Mouse (Mus musculus) CD4-positive helper T cell, adult 2 months (primary cell): Measurements from ENCODE around the gene Khdc1a.
"Not testable (repeated sequence)": the region's sequence is repeated elsewhere in the genome, so short reads cannot be mapped to it uniquely, and the experiment has no call there.

ENCODE experiments used
- DNase-seq: peaks from one replicate; pipeline ENCODE4 v3.0.0-alpha.2; 2012; ENCODE audit warnings: low read depth, missing footprints, low spot score

Gene Khdc1a

GRCm38 (mm10) chr1:21349341-21349740 lies at the start of gene Khdc1a:
Gene Khdc1a (plus strand): TSS chr1:21349641.
- DNase-seq, result no peak

DNA sequence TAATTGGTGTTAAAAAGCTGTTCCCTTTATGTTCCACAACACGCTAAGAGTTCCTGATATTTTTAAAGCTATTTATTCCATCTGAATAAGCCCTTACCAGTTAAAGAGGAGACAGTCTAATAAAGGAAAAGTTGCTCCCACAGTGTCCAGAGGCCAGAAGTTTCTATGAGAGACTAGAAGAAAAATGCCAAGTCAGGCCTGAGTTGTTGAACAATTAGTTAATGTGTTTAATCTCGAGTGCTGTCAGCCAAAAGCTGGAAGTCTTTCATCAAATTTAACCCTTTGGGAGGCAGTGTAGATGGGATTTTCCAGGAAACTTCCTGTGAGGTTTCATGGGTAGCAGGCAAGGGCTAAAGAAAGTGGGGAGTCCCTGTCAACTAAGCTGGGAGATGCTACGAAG lies 49.6 kb upstream of the Khdc1a start:
- no peak for DNase-seq

DNA sequence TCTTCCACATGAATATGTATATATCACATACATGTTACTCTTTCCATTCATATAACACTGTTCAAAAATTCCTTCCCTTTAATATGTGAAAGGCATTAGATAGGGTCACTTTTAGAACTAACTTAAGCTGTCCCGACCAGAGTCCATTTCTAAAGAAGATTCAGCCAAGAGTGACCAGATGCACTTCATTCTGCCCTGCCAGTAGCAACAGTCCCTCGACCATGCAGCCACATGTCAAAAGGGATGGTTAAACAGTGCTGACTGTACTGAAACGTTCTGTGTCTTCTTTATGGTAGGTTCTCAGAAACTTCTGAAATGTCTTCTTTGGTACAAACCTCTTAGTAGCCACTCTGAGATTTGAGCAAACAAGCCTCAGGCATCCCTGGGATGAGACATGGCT lies 47.8 kb upstream of the Khdc1a start:
- no peak for DNase-seq

- DNase-seq, result peak; percentile 21
These were observed 45.3 kb upstream of the Khdc1a start for GRCm38 (mm10) chr1:21304174-21304573.

DNA sequence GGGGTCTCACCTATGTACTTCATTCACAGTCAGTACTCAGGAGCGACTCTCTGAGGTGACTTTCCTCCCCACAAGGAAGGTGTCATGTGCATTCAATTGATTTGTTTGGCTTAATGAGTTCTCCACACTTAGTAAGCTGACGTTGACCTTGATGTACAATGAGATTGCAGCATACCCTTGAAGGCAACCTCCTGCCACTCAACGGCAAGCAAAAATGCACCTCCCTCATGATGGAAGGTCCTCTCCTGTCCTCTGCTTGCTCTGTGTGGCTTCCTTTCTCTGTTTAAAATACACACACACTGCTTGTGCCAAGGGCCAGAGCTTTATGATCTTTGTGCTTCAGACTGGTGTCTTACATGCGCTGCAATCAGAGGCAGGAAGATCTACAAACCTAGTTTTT lies 44.8 kb upstream of the Khdc1a start:
- DNase-seq, result no peak

DNA sequence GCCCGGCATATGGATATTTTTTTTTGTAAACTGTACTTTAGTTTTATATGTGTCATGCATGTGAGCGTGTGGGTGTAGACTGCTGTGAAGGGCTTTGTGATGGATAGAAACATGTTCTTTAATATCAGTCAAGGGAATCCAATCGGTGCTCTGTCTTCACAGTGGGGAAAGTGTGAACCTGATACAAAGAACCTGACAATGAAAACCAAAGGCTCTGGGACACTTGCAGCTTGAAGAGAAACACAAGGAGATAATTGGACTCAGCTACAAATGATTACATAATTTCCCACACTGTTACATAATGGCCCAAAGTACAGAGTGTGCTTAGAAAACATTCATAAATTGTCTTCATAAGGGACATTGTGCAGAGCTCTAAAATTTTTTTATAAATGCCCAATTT lies 44.0 kb upstream of the Khdc1a start:
- DNase-seq, result no peak

- DNase-seq, result peak; percentile 47
These were observed 35.1 kb upstream of the Khdc1a start for GRCm38 (mm10) chr1:21314336-21314735.

- no peak for DNase-seq
These were observed 33.7 kb upstream of the Khdc1a start for GRCm38 (mm10) chr1:21315756-21316155.

GRCm38 (mm10) chr1:21316305-21316704 lies 33.1 kb upstream of the Khdc1a start:
- DNase-seq, result no peak

DNA sequence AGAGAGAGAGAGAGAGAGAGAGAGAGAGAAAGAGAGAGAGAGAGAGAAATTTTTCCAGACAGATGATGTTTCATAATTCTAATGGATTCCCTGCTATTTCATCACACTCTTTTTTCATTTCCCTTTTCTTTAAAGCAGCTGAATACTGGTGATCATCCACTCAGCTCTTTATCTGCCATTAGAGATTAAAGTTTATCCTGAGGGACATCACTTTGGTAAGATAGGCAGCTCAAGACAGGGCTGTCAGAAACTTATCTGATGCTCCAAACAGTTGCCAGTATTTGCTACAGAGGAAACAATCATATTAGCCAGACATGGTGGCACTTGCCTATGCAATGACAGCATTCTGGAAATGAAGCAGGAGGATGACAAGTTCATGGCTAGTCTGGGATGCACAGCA lies 31.2 kb upstream of the Khdc1a start:
- no peak for DNase-seq

DNA sequence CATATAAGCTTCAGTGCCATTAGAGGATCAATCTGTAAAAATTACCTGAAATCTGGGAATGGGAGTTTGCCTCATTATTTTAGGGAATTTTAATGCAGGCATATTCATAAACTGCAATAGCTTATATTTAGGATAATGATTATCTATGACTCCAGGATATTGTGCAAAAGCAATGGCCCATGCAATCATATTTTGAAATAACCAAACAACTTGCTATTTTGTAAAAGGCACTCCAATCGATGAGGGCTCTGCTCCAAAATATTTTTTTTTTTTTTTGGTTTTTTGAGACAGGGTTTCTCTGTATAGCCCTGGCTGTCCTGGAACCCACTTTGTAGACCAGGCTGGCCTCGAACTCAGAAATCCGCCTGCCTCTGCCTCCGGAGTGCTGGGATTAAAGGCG lies 29.2 kb upstream of the Khdc1a start:
- DNase-seq, result not testable (repeated sequence)

DNA sequence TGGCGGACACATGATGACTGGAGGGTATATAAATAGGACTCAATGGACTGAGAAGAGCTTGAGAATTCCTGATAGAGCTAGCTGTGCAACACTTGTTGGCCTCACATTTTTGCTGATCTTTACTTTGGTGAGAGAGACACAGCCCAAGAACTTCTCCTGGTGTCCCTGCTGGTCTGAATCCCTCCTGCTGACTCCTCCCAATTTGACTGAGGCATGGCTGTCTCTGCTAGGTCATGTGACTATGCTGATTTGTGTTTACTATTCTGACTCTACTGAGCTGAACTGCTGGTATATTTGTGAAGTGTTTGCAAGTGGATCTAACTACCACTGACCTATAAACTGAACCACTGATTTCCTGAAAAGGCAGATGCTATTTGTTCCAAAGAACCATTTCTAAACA lies 27.8 kb upstream of the Khdc1a start:
- no peak for DNase-seq

DNA sequence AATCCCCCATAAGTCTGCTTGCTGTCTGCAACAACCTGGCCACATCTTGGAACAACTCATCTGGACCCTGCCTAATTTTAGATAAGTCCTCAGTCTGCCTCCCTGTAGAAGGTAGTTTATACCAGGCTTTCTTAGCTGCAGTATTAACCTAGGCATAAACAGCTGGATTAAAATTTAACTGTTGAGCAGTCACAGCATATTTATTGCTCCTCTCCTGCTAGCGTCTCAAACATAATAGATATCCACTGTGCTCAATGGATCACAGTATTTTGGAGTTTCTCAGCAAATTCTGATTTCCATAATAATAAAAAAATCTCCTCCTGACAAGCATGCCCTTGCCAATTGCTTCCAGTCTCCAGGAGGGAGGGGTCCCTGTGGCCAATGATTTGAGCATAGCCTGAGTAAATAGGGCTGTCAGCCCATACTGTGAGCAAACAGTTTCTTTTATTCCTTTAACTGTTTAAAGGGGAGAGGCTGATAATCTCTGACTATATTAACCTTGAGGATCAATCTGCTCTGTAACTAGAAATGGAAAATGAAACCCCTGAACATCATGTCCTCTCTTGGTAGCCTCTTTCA lies 25.4 kb upstream of the Khdc1a start:
- no peak for DNase-seq

DNA sequence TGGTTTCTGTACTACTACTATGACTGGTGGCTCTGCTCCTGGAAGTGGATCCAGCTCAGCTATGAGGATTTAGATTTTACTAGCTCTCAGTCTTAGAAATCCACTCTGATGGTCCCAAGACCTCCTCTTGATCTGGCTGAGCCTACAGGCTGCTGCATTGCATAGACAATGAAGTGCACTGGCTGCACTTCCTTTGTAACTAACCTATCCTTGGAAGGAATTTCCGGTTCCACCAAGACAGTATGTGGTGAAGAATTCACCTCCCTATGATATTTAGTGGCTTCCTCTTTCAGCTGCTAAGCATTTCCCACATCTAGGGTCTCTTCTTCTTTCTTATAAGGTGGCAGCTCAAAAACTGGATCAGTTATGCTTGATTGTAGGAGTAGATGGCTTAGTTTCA lies 24.8 kb upstream of the Khdc1a start:
- DNase-seq, result no peak

- no peak for DNase-seq
These were observed 22.7 kb upstream of the Khdc1a start for GRCm38 (mm10) chr1:21326733-21327132.

DNA sequence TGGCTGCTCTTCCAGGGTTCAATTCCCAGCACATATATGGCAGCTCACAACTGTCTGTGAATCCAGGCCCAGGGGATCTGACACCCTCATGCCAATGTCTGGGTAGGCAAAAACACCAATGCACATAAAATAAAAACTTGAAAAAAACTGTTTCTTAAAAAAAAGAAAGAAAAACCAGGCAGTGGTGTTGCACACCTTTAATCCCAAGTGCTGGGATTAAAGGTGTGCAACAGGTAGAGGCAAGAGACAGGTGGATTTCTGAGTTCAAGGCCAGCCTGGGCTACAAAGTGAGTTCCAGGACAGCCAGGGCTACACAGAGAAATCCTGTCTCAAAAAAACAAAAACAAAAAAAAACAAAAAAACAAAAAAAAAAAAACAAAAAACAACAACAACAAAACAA lies 18.3 kb upstream of the Khdc1a start:
- not testable (repeated sequence) for DNase-seq

DNA sequence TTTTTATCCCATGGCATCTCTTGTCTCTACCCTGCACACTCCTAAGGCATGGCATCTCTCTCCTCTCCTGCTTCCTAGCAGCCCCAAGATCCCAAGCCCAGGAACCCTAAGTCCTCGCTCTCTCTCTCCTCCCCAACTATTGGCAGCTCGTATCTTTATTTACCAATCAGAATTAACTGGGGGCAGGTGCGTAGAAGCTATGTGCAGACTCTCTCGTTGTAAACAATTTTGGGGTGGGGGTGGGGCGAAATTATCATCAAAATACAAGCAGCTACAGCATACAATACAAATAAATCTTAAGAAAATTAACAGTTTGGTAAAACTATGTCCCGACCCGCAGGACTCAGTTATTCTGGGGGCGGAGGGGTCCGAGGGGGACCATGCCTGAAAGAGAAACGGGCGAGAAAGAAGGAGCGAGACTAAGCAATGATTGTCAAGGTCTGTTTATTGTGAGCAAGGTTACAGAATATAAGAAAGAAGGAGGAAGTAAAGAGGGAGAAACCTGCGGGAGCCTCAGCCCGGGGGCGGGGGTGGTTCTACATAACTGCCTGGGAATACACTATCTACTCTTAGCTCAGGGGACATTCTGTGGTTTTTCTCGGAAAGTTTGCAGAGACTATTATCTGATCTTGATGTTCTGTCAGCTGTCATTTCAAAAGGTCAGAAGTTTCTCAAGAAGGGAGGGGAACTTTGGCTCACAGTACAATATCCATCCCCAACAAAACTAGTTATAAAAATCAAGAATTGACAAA lies 16.0 kb upstream of the Khdc1a start:
- peak; percentile 83 for DNase-seq

GRCm38 (mm10) chr1:21335836-21336235 lies 13.6 kb upstream of the Khdc1a start:
- no peak for DNase-seq

DNA sequence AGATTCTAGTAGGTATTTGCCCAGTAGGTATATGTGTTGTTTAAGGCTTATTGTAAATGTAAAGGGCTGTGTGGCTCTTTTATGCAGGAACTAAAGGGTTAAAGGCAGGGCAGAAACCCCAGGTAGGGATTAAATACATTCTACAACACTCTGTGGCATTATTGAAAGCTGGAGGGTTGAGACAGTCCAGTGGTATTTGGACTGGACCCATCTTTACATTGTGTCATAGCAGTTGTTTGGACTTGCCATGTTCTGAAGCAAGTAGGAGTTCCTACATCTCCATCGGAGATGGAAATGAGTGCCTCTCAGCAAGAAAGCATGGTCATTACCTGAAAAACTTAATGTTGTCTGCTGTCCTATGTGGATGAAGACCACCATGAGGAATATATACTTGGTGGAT lies 8.7 kb upstream of the Khdc1a start:
- DNase-seq, result no peak

GRCm38 (mm10) chr1:21344253-21344652 lies 5.2 kb upstream of the Khdc1a start:
- peak; percentile 63 for DNase-seq

- not testable (repeated sequence) for DNase-seq
These were observed 4.7 kb upstream of the Khdc1a start for GRCm38 (mm10) chr1:21344752-21345151.

- not testable (repeated sequence) for DNase-seq
These were observed 18.6 kb downstream of the Khdc1a start, which contains the start of gene Khdc1c for GRCm38 (mm10) chr1:21368031-21368430. Gene Khdc1c (plus strand): TSS chr1:21368331.

GRCm38 (mm10) chr1:21383256-21383655 lies 33.8 kb downstream of the Khdc1a start, which contains the start of gene Khdc1b:
Gene Khdc1b (plus strand): TSS chr1:21383556.
- no peak for DNase-seq
